Mouse (Mus musculus): ENCODE data around the gene Ube2f. TPM values are rescaled to one million over a fixed set of nuclear protein-coding genes. Genes with fewer than 3 reads are reported as not detected.

Gene Ube2f
- total RNA-seq, 2 experiments from 2014 or later, result 52.5 to 55.5 TPM

Other genes starting within 250 kb of the Ube2f start
- under 1 TPM in 1 of 2 experiments, not detected in 1; 0.10 TPM for gene Rbm44, start 105.2 kb upstream of the Ube2f start, total RNA-seq (2021)
- 10 to 100 TPM; 66.3 to 66.6 TPM for gene Ramp1, start 70.5 kb upstream of the Ube2f start, total RNA-seq (2021)
- 10 to 100 TPM; 10.9 to 11.5 TPM for gene Scly, start 48.0 kb downstream of the Ube2f start, total RNA-seq (2021)
- under 1 TPM; 0.29 to 0.37 TPM for gene Espnl, start 71.8 kb downstream of the Ube2f start, total RNA-seq (2021)
- 10 to 100 TPM; 68.6 to 73.2 TPM for gene Klhl30, start 100.7 kb downstream of the Ube2f start, total RNA-seq (2021)
- gene Erfe, start 116.1 kb downstream of the Ube2f start, total RNA-seq (2021), result 1 to 10 TPM in 1 of 2 experiments, under 1 TPM in 1; 0.88 to 2.2 TPM
- 10 to 100 TPM; 65.7 to 71.3 TPM for gene Ilkap, start 148.5 kb downstream of the Ube2f start, total RNA-seq (2021)
- gene Hes6, start 163.7 kb downstream of the Ube2f start, total RNA-seq (2021), result 10 to 100 TPM; 31.2 to 37.4 TPM
- gene Per2, start 209.0 kb downstream of the Ube2f start, total RNA-seq (2021), result 1 to 10 TPM; 7.2 to 8.6 TPM
- 1 to 10 TPM; 4.4 to 4.5 TPM for gene Traf3ip1, start 244.3 kb downstream of the Ube2f start, total RNA-seq (2021)

All from gastrocnemius, postnatal 4 days (tissue).